Mouse (Mus musculus): ENCODE results near the gene Fam131b. TPM values are rescaled to one million over a fixed set of nuclear protein-coding genes. Genes with fewer than 3 reads are reported as not detected.

Fam131b gene
- polyA plus RNA-seq, 1 experiment from 2014 or later: 0.20 TPM

GRCm38 (mm10) chr6:42309816-42310378, 14.5 kb downstream of the Fam131b start:
- peak; percentile 63 for ATAC-seq
- Histone ChIP-seq H3K4me3 (replicated peaks) (no peak overlapping the region), H3K9ac (no peak overlapping the region), H3K9me3 (no peaks in the 10 kb centered on the region), H3K36me3 (no peaks in the 10 kb centered on the region), H3K4me2 (replicated peaks) (no peak overlapping the region), H3K27ac (no peak overlapping the region), H3K27me3 (replicated peaks) (no peaks in the 10 kb centered on the region), H3K4me1 (replicated peaks) (no peaks in the 10 kb centered on the region)
- 46% methylated on average over 8 of the region's 8 CpGs for WGBS

DNA sequence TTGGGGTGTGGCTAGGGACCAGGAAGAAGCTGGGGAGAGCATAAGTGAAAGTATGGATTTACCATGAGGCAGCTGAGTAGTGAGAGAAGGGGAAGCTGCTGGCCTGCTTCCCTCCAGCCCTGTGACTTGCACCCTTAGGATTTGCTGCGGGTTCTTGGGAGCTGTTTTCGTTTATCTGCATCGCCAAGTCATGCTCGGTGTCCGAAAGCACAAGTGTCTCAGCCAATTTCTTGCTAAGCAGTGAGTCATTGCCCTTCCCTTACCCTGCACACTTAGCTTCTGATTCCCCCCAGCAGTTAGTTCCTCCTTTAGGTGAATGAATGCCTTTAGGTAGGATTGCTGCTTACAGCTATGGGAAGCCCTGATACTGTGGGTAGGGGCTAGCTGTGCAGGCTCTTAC, 25.1 kb downstream of the Fam131b start:
- Histone ChIP-seq H3K27me3 (replicated peaks) (no peaks in the 10 kb centered on the region), H3K4me1 (replicated peaks) (no peaks in the 10 kb centered on the region), H3K4me2 (replicated peaks) (no peak overlapping the region), H3K9me3 (no peaks in the 10 kb centered on the region), H3K9ac (no peak overlapping the region), H3K27ac (no peak overlapping the region), H3K4me3 (replicated peaks) (no peak overlapping the region), H3K36me3 (no peaks in the 10 kb centered on the region)
- no peak for ATAC-seq
- WGBS: 92% methylated on average over 5 of the region's 5 CpGs

DNA sequence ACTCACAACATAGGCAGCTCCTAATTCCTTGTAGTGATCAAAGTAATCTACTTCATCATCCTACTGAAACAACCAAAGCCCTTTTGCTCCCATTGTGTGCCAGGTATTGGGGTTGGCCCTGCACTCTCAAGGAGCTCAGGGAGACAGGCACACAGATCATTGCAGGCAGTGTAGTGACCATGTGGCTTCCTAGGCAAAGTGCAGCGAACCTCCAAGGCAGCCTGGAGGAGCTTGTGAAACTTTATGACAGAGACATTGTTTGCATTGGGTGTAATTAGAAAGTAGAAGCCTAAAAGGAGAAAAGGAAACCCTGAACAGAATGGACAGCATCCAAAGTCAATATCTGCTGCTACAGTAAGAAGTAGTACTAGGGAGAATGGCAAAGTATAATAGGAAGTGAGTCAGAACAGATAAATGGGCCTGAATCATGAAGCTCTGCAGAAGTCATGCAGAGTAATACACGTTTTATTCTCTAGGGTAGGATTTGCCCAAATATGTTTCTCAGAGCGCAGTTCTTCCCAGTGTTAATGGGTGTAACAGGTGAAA, 28.8 kb downstream of the Fam131b start:
- no peaks in the 10 kb centered on the region for H3K27me3 ChIP-seq (replicated peaks)
- no peaks in the 10 kb centered on the region for H3K36me3 ChIP-seq
- H3K9me3 ChIP-seq: no peaks in the 10 kb centered on the region
- no peak overlapping the region for H3K9ac ChIP-seq
- 64% methylated on average over 3 of the region's 3 CpGs for WGBS
- no peak overlapping the region for H3K4me3 ChIP-seq (replicated peaks)
- peak; percentile 90 for ATAC-seq
- no peak overlapping the region for H3K27ac ChIP-seq
- no peak overlapping the region for H3K4me2 ChIP-seq (replicated peaks)
- no peaks in the 10 kb centered on the region for H3K4me1 ChIP-seq (replicated peaks)

DNA sequence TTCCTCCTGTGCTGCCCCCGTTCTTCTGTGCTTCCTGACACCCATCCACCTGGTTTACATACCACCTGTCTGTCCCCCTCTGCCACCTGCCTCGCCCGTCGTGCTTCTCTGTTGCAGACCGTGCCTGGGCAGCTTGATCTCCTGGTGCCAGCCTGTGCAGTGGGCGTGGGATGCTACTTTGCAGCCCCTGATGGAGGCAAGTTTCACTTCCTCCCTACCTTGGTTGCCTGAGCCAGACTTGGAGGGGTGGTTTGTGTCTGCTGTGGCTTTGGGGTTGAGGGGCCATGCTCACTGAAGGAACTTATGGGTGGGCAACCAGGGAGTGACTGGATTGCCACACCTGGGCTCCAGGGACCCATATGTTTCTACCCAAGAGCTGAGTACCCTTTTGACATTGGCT, 31.1 kb downstream of the Fam131b start:
- 92% methylated on average over 6 of the region's 6 CpGs for WGBS
- H3K4me1 ChIP-seq (replicated peaks): no peaks in the 10 kb centered on the region
- no peak overlapping the region for H3K27ac ChIP-seq
- no peak overlapping the region for H3K4me2 ChIP-seq (replicated peaks)
- no peak for ATAC-seq
- no peaks in the 10 kb centered on the region for H3K9me3 ChIP-seq
- H3K27me3 ChIP-seq (replicated peaks): no peaks in the 10 kb centered on the region
- no peaks in the 10 kb centered on the region for H3K36me3 ChIP-seq
- no peak overlapping the region for H3K9ac ChIP-seq
- no peak overlapping the region for H3K4me3 ChIP-seq (replicated peaks)

DNA sequence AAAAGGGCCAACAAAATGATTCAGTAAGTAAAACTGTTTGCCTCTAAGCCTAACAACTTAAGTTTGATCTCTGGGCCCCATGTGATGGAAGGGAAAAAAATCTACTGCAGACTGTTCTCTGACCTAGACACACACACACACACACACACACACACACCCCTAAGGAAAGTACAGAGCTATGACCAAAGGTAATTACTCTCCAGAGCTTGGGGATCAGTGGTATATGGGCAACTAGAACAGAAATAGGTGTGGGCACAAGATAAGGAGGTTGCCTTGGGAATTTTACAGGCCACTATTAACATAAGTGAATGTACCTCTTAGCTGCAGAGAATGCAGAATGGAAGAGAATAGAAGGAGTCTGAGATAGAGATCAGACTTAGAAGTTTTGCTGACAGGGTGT, 36.9 kb downstream of the Fam131b start:
- no peak overlapping the region for H3K4me3 ChIP-seq (replicated peaks)
- H3K9me3 ChIP-seq: no peaks in the 10 kb centered on the region
- H3K36me3 ChIP-seq: no peaks in the 10 kb centered on the region; the same call in 1 of the 2 replicates
- H3K27me3 ChIP-seq (replicated peaks): no peaks in the 10 kb centered on the region
- peak; percentile 91 for ATAC-seq
- no peak overlapping the region for H3K27ac ChIP-seq
- H3K4me2 ChIP-seq (replicated peaks): no peak overlapping the region
- H3K4me1 ChIP-seq (replicated peaks): no peaks in the 10 kb centered on the region
- H3K9ac ChIP-seq: no peak overlapping the region

GRCm38 (mm10) chr6:42286448-42286847, 38.0 kb downstream of the Fam131b start, which contains the start of gene Clcn1:
Gene Clcn1, plus strand, starts transcription at chr6:42286685.
- Histone ChIP-seq H3K9me3 (no peaks in the 10 kb centered on the region), H3K4me2 (replicated peaks) (no peak within 1 kb of the TSS), H3K4me3 (replicated peaks) (no peak within 1 kb of the TSS), H3K27ac (no peak within 1 kb of the TSS), H3K36me3 (peaks cover 4% of the 10 kb centered on the region; the same call in 1 of the 2 replicates), H3K9ac (no peak within 1 kb of the TSS), H3K4me1 (replicated peaks) (no peaks in the 10 kb centered on the region), H3K27me3 (replicated peaks) (no peaks in the 10 kb centered on the region)
- WGBS: 69% methylated on average over 4 of the region's 5 CpGs
- ATAC-seq: peak; percentile 18; the same call in 1 of the 2 replicates

DNA sequence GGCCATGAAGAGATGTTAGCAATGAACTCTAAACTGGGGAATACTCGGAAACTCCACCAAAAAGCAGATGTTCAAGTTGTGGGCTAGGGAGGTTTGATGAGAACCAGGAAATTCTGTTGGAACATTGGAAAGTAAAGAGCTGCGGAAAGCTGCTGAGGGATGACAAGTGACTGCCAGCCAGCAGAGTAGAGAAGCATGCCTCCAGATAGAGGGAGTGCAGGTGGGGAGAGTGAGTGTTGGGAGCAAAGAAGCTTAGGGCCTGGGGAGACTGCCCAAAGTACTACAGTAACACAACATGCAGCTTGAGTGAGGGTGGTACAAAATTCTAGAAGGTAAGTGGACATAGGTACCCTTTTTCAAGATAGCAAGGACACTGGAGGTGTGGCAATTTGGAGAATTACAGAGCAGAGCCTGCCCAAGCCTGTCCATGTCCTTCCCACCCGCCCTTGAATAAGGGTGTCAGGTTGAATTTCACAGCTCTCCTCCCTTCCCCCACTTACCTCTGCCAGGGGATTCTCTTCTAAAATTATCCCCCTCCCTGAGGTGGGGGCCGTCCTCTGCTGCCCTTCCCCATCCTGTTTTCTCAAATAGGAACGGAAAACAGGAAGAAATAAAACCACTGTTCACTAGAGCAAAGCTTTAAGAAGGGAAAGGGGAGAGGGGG, 41.4 kb downstream of the Fam131b start:
- no peaks in the 10 kb centered on the region for H3K9me3 ChIP-seq
- H3K36me3 ChIP-seq: peaks cover 21% of the 10 kb centered on the region
- no peaks in the 10 kb centered on the region for H3K27me3 ChIP-seq (replicated peaks)
- WGBS: 83% methylated on average over 5 of the region's 5 CpGs
- H3K27ac ChIP-seq: no peak overlapping the region
- H3K4me3 ChIP-seq (replicated peaks): no peak overlapping the region
- ATAC-seq: no peak
- H3K4me2 ChIP-seq (replicated peaks): no peak overlapping the region
- no peak overlapping the region for H3K9ac ChIP-seq
- H3K4me1 ChIP-seq (replicated peaks): no peaks in the 10 kb centered on the region

- ATAC-seq: no peak
- no peak overlapping the region for H3K27ac ChIP-seq
- no peak overlapping the region for H3K4me2 ChIP-seq (replicated peaks)
- no peaks in the 10 kb centered on the region for H3K27me3 ChIP-seq (replicated peaks)
- H3K36me3 ChIP-seq: peaks cover 49% of the 10 kb centered on the region
- no peaks in the 10 kb centered on the region for H3K4me1 ChIP-seq (replicated peaks)
- H3K9me3 ChIP-seq: no peaks in the 10 kb centered on the region
- no peak overlapping the region for H3K9ac ChIP-seq
- H3K4me3 ChIP-seq (replicated peaks): no peak overlapping the region
- 67% methylated on average over 2 of the region's 2 CpGs for WGBS
Measured at GRCm38 (mm10) chr6:42276151-42276550, 48.3 kb downstream of the Fam131b start.

- peaks cover 29% of the 10 kb centered on the region for H3K36me3 ChIP-seq
- no peak for ATAC-seq
Measured at GRCm38 (mm10) chr6:42270817-42271216, 53.6 kb downstream of the Fam131b start.

GRCm38 (mm10) chr6:42265391-42266330, 58.8 kb downstream of the Fam131b start:
- WGBS: under 1% methylated on average over 21 of the region's 21 CpGs
- Histone ChIP-seq H3K4me3 (replicated peaks) (peak overlapping the region; percentile 66), H3K4me2 (replicated peaks) (peak overlapping the region; percentile 69), H3K9ac (peak overlapping the region; percentile 85), H3K36me3 (peaks cover 11% of the 10 kb centered on the region), H3K27ac (peak overlapping the region; percentile 88), H3K4me1 (replicated peaks) (peaks cover 5% of the 10 kb centered on the region; the same call in 1 of the 2 replicates), H3K9me3 (no peaks in the 10 kb centered on the region), H3K27me3 (replicated peaks) (no peaks in the 10 kb centered on the region)
- no peak for ATAC-seq

More at GRCm38 (mm10) chr6:42270817-42271216, 53.6 kb downstream of the Fam131b start:
- Histone ChIP-seq H3K4me3 (replicated peaks) (no peak overlapping the region), H3K9ac (no peak overlapping the region), H3K4me1 (replicated peaks) (peaks cover 5% of the 10 kb centered on the region; the same call in 1 of the 2 replicates), H3K9me3 (no peaks in the 10 kb centered on the region), H3K27ac (no peak overlapping the region), H3K27me3 (replicated peaks) (no peaks in the 10 kb centered on the region), H3K4me2 (replicated peaks) (no peak overlapping the region)
